Mouse (Mus musculus) induced T-regulatory cell, adult 2 months (primary cell): ENCODE results near the gene Hikeshi.
A peak's percentile ranks its signal among the peaks of the same experiment; 100 is the strongest.

Source experiments
- DNase-seq: peaks from one replicate; pipeline ENCODE4 v3.0.0-alpha.2; 2012; ENCODE audit warnings: low read depth

Hikeshi gene

DNA sequence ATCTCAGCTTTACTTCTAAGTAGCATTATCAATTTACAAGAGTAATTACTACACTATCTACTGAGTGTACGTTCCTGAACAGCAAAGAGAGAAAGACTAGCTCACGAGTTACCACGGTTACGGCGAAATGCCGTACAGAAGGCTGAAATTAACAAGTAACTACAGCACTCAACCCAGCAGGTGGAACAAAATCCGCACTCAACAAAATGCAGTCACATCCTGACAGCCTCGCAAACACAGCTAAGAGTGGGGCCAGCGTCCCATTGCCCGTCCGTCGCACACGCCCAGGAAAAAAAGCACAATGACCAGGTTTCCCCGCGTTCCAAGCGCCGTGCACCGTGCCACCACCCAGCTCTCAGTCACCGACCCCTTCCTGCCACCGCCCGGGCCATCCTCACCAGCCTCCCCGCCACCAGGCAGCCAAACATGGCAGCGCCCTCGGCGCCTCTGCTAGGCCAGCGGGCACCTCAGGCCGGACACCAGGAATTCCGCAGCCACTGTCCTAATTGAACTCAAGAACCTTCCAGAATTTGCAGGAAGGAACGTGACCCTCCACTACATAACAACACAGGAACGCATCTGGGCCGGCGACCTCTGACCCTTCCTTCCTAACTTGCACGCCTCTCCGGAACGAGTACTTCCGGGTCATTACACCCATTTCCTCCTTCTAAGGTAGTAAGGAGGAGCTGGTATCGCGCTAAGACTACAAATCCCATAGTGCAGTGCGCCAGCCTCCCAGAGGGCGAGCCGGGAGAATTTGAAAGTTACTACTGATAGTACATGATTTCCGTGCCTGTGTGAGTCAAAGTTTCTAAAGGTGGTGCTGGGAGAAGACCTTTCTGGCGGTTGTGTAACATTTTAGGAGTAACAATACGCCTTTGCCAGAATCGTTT lies at the start of gene Hikeshi:
Hikeshi (minus strand) TSS at position 634 of the 893 bp plus-strand sequence.
- DNase-seq: peak; percentile 99

DNA sequence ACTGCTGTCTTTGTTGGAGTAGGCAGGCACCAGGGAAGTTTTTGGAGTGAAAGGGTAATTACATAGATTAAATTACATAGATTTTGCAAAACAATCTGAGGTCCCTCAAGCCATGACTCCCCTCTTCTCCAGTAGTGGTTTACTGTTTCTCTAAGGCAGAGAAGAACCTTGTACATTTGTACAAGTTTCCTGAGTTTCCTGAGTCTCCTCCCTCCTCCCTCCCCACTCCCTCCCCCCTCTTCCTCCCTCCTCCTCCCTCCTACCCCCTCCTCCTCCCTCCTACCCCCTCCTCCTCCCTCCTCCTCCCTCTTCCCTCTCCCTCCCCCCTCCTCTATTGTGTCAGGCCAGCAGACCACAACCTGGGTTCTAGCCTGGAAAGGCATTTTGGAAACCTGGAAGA lies 43.4 kb upstream of the Hikeshi start:
- DNase-seq: no peak

DNA sequence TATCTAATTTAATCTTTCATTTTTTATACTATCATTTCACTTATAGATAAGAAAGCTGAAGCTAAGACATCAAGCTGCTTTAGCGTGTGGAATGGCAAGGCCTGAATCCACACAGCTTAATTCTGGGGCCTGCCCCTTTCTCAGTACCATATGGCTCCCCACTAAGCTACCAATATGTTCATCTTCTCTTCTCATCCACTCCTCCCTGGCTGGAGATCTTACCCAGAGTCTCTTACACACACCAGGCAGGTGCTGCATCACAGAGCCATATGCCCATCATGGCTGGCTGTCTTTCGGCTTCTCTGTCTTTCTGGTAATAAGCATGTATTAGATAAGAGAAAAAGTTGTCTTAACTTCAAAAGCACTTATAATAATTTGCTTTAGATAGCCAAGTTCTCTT lies 42.4 kb upstream of the Hikeshi start:
- no peak for DNase-seq

DNA sequence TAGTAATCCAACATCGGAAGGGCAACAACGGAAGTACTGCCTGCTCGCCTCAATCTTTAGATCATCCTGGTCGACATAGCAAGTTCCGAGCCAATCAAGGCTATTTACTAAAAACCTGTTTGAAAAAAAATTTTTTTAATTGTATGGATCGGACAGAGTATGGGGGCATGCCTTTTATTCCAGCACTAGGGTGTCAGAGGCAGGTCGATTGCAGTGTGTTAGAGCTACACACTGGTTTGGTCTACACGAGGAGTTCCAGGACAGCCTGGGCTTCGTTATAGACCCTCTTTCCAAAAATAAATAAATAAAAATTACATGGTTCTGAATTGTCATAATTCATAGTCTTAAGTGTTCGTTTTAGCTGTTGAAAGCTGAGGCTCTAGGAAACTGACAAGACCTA lies 40.6 kb upstream of the Hikeshi start:
- DNase-seq: no peak

DNA sequence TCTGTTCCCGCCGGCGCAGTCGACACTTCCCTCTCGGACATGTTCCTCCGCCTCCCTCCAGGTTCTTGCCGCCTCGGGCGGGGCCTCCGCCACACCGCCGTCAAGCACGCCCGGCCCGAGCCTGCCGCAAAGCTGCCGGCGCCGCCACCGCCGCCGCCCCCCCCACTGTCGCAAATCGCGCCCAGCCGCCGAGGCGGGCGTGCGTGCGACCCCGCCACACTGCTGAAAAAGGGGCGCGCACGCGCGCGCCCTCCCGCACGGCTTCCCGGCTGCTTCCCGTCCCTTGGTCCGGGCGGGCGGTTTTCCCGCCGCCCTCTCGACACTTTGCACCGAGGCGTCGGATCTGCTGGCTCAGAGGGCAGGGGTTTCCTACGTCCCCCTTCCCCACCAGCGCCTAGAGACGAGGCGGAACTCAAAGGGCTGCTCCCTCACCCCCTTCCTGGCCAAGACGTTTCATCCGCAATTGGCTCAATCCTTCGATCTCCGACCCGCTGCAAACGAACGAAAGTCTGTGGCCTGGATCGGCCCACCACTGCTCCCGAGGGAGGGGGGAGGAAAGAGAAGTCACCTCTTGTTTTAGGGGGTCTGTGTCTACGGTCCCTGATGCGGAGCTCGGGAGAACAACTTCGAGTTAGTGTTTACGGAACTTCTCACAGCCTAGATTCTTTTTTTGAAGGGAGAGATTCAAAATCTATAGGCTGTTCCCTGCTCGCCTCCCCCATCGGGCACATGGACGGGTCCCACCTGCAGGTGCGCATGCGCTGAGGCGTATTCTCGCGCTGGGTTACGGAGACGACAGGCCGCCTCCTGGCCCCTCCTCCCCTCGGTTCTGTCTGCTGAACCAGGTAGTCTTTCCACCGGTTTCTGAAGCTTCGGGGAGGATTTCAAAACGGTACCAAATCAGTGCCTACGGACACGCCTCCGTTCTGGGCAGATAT lies 39.8 kb upstream of the Hikeshi start, which contains the start of gene Eed:
Eed (minus strand) TSS at position 499 of the 938 bp plus-strand sequence.
- peak; percentile 99 for DNase-seq

DNA sequence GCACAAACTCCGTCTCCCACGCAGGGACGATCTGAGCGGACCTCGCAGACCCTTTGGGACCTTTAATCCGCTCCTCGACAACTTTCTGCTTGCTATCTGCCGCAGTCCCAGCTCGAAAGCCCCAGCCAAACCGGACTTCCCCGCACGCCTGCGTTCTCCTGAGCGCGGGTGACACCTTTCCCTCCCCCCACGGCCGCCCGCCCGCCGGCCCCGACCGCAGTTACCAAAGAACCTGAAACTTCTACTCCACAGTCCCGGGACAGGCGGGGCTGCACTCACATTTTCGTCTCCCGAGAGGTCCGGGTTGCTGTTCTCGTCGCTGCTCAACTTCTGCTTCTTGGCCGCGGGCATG lies 39.1 kb upstream of the Hikeshi start:
- no peak for DNase-seq

DNA sequence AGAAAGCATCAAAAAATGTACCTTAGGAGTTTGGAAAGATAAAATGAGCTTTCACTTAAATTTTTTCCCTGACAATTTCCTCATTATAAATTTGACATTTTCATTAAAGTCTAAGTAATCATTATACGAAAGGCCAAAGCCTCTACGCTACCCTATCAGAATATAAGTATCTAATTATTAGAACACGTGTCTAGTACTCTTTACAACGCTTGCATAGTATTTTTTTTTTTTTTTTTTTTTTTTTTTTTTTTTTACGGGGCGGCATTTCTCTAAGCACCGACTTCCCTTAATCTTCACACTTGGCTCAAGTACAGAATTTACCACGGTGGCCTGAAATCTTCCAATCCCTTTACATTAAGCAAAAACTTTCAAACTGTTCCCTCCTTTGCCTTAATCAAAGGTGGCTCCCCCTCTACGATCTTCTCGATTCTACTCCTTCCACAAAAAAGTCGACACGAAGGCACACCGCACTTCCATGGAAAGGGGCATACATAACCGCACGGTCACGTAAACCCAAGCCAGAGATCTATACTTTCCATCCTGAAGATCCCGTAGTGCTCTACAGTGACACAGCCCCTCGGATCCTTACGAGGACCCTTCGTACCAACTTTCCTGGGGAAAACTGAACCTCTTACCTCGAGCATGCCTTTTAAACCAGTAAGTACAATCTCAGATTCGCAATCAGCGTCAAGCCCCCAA lies 38.6 kb upstream of the Hikeshi start:
- DNase-seq: peak; percentile 57

DNA sequence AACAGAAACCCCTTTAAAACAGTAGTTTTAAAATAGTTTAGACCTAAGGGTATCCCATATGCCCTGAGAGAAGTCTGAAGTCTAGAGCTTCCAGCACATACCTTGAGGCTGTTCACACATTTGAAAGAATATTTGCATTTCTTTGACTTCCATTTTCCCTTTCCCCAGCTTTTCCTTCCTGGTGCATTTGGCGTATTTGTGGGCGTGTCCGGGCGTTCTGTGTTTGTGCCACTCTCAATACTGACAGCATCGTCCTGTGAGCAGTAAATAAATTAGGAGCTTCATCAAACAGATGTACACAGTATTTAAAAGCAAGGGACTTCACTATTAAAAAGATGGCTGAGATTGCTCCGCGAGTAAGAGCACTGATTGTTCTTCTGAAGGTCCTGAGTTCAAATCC lies 35.8 kb upstream of the Hikeshi start:
- DNase-seq: no peak

DNA sequence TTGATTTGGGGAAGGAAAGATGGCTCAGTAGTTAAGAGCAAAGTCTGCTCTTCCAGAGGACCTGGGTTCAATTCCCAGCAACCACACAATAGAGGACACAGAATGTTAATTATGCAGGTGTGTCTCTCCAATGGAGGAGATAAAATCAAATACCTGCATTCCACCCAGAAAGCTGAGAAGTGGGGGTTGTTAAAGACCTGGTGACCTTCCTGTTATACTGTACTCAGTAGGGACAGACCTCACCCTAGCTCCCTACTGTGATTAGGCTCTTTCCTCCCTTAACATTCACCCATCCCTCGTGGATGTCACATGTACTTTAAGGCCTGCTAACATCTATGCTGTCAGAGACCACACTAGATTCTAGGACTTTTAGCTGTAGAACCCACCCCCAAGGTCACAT lies 34.6 kb upstream of the Hikeshi start:
- DNase-seq: no peak

DNA sequence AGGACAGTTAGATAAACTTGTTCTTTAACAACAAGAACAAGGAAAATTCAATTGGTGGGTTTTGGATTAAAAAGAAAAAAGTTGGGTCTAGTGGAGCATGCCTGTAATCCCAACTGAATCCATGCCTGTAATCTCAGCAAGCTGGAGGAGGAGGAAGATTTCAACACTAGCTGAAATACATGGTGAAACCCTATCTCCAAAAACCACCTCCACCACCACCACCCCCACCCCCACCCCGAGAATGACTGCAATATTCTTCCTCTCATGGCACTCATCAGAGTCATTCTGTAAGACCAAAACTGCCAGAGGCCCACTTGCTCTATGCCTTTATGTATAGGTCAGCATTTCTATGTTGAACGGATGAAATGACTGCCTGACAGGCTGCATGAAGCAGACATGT lies 26.2 kb upstream of the Hikeshi start:
- no peak for DNase-seq

DNA sequence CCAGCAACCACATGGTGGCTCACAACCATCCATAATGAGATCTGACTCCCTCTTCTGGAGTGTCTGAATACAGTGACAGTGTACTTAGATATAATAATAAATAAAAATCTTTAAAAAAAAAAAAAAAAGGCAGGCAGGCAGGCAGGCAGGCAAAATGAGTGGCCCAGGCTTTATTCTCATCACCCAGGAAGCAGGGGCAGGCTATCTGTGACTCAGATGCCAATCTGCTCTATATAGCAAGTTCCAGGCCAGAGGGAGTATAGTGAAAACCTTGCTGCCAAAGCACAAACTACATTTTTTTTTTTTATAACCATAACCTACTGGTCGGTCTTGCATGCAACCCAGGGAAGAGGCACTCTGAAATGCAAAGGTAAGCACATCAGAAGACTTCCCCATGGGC lies 25.8 kb upstream of the Hikeshi start:
- DNase-seq: no peak

DNA sequence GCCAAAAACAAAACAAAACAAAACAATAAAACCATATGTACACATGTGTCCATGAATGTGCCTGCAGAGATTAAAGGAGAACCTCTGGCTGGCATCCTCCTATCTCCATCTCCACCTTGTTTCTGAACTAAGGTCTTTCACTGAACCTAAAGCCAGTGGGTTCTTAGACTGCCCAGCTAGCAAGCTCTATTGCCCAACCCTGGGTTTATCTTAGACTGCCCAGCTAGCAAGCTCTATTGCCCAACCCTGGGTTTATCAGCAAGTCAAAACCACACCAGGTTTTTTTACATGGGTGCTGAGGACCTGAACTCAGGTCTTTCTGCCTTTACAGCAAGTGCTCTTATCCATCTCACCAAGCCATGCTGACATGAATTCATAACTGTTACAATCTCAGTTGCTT lies 22.1 kb upstream of the Hikeshi start:
- DNase-seq: no peak

DNA sequence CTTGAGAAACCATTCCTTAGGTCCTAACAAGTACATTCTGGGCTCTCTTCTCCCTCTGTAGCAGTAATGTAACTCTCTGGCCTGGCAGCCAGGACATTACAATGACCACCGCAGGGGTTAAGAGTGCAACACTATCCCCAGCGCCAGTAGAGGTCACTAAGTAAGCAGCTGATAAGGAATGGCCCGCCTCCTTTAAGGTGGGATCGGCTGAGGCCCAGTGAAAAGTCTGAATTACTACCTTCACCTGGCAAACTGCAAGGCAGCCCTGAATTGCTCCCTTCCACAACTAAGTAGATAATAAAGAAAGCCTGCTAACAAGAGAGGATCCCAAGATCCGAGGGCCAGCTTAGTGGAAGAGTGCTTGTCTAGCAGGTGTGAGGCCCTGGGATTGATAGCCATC lies 16.3 kb upstream of the Hikeshi start:
- no peak for DNase-seq

DNA sequence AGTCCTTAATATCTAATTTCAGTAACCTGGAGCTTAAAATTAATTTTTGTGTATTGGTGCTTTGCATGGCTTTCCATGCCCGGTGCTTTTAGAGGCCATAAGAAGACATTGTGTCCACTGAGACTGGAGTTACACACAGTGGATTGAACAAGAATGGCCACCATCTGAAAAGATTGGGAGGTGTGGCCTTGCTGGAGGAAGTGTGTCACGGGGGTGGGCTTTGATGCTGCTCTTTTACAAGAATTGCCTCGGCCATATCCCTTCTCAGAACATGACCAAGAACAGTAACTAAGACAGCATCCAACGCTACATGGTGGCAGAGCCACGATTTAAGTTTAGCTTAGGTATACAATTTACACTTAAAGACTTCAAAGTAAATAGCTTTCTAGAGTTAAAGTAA lies 13.3 kb upstream of the Hikeshi start:
- DNase-seq: no peak

DNA sequence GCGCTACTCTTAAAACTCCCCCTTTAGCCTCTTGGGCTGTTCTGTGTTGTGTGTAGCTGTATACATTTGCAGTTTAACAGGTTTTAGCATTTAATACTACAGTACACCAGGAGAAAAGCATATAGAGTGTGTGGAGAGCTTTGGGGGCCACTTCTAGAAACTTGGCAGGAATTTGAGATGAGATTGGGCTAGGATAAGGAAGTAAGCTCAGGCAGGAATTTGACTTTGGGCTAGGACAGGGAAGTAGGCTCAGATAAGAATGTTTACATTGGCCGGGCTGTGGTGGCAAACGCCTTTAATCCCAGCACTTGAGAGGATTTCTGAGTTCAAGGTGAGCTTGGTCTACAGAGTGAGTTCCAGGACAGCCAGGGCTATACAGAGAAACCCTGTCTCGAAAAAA lies 8.4 kb upstream of the Hikeshi start:
- no peak for DNase-seq

DNA sequence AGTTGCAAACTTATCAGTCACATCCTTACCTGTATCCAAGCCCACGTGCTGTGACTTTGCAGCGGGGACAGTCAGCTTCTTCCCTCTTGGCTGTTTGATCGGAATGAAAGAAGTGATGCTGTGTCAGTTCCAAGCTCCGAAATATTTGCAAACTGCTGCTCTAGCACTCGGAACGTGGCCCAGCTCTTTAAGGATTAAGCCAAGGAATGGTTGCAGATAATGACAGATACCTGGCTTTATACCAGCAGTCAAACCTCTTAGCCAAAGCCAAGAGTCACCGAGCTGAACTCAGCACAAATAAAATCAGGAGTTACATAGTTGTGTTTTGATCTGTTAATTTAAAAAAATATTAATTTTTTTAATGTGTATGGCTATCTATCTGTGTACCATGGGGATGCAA lies 7.0 kb upstream of the Hikeshi start:
- DNase-seq: no peak

DNA sequence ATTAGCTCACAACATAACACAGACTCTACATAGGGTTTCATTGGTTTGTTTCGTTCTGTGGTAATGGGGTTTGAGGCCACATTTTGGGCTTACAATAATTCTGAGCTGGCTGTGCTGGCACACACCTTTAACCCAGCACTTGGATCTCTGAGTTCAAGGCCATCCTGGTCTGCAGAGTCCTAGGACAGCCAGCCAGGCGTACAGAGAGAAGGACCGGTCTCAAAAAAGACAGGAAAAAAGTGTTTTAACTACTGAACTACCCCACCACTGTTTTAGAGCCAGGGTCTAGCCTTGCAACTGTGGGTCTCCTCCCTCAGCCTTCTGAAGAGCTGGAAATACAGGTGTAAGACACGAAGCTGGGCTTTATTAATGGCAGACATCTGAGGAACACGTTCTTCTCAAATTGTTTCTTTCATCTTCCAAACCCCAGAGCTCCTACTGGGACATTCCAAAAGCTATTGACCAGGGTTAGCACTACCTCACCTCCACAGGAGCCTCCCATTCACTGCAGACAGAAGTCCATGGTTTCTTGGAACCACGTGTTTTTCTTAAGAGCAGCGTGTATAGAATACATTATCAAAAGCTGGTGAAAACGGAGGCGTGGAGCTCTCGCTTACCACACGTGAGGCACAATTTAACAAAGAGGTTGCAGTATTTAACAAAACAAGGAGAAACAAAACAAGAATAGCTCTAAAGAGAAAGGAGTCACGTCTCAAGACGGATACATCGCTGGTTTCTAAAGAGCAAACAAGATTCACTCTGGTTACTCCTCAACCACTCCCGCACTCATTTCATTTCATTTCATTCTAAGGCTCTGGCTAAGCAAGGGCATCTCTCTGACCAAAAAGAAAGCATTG lies 1.3 kb downstream of the Hikeshi start:
- peak; percentile 28 for DNase-seq

DNA sequence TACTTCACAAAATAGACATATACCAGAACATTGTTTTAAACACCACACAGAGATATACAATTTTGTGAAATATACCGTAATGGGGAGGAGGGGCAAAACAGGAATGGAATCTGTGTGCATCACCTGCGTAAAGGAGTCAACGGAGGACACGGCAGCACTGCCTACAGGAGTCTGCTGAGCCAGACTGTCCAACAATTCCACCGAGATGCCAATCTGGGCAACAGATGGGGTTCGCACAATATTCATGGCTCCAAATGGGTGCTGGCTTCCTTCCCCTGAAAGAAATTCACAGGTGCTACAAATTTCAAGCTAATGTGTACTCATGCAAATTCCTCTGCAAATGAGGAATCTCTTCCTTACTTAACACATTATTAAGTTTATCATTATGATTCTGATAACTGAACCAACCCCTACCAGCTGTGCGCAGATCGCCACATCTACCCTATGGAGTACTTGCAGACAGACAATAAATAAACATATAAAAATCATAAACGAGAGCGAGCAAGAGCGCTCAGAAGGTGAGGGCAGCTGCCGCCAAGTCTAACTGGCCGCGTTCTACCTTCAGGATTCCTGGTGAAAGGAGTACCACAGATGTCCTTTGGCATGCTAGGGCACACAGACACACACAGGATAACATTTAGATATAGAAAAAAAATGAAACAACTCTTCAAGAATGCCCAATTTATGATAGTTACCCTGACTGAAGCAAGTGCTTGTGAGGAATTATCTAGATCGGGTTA lies 17.4 kb downstream of the Hikeshi start:
- no peak for DNase-seq

DNA sequence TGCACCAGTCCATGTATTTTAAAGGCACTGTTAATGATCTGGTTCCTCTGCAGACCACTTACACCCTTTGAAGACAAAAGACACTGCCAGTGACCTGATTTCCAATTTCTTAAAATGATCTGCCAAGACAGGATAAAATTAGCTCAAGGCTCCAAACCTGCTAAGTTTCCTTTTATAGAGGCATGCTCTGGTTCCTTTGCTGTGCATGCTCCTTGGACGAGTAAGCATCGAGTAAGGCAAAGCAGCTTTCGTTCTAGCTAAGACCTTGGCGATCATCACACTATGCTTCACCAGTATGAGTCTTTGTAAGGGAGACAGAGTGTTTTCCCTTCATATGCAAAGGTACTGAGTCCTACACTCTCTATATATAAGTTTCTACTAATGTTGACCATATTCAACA lies 23.2 kb downstream of the Hikeshi start:
- no peak for DNase-seq

DNA sequence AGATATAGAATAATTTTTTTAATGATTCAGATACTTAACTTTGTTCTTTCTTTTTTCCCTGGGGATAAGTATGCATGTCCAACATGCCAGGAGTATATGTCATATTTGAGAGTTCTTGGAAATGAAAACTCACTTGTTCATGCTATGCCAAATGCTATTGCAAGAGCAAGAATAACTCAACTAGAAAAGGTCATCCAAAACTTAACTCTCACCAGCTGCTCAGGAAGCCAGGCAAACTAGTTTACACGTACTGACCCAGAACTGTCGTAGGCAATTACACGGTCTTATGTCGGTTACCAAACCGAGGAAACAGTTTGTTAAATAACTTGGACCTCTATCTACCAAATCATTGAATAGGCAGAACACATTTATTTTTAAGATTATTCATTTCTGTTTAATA lies 24.3 kb downstream of the Hikeshi start:
- no peak for DNase-seq
